Mouse (Mus musculus) bone marrow macrophage, adult 2 months (primary cell): ENCODE data around the gene Gdf1.

Source experiments
- CTCF ChIP-seq: IDR thresholded peaks from 2 replicates; pipeline ENCODE4 v1.5.1; 2012; ENCODE audit warnings: low read depth, mild to moderate bottlenecking, low read length, moderate library complexity
- POLR2A ChIP-seq: IDR thresholded peaks from 2 replicates; pipeline ENCODE4 v1.6.1; 2012; ENCODE audit warnings: mild to moderate bottlenecking, low read depth, low read length, borderline replicate concordance

GRCm38 (mm10) chr8:70366588-70366987, 37.0 kb downstream of the Gdf1 start:
- TF ChIP-seq CTCF (no peak), POLR2A (no peak)
